Mouse (Mus musculus) heart, postnatal 25 days (tissue): ENCODE measurements around the gene Vmn1r226. TPM values are rescaled to one million over a fixed set of nuclear protein-coding genes. Genes with fewer than 3 reads are reported as not detected.

Experiments
- DNase-seq: peaks from one replicate; pipeline ENCODE4 v3.0.0; 2022; ENCODE audit warnings: low spot score
- intact Hi-C: fragments of 180-260 bp; cut with DNase I; formaldehyde crosslinking; loops from one replicate; pipeline ENCODE4 v1.15.1; 2025
- total RNA-seq, 2 experiments: library from RNA; stranded (reverse); gene quantifications; 2 replicates each; pipeline ENCODE4 v1.2.3; 2021

Gene Vmn1r226
- total RNA-seq: not detected

GRCm38 (mm10) chr17:20682543-20682942, at the start of gene Vmn1r226:
TSS of gene Vmn1r226 (plus strand) at chr17:20682843.
- no peak for DNase-seq
- intact Hi-C loops: no loop called here

- intact Hi-C loops: no loop called here
- no peak for DNase-seq
Measured at GRCm38 (mm10) chr17:20729543-20729942, 46.9 kb downstream of the Vmn1r226 start, which contains the start of gene Vmn1r227. TSS of gene Vmn1r227 (plus strand) at chr17:20729843.

Other genes with a start within 250 kb of the Vmn1r226 start
- gene Vmn2r108, start 201.5 kb upstream of the Vmn1r226 start, total RNA-seq: not detected
- not detected for gene Vmn1r225, start 184.7 kb upstream of the Vmn1r226 start, total RNA-seq
- gene Vmn2r109, start 118.1 kb upstream of the Vmn1r226 start, total RNA-seq: not detected
- gene Vmn2r110, start 86.4 kb upstream of the Vmn1r226 start, total RNA-seq: not detected
- gene Fpr-rs3, start 58.0 kb upstream of the Vmn1r226 start, total RNA-seq: not detected
- gene Vmn1r227, start 47.0 kb downstream of the Vmn1r226 start, total RNA-seq: not detected
- gene Vmn1r228, start 103.3 kb downstream of the Vmn1r226 start, total RNA-seq: not detected
- not detected for gene Vmn1r229, start 128.7 kb downstream of the Vmn1r226 start, total RNA-seq
- not detected for gene Vmn1r230, start 157.6 kb downstream of the Vmn1r226 start, total RNA-seq
- not detected for gene Vmn1r231, start 222.2 kb downstream of the Vmn1r226 start, total RNA-seq
- gene Vmn1r232, start 236.9 kb downstream of the Vmn1r226 start, total RNA-seq: not detected